Mouse (Mus musculus): ENCODE measurements at regions not wholly inside any gene's neighbourhood (a gene's known extent, or its start where the extent isn't known, plus 50 kb on each side); places are given as distances from the start of the nearest gene placed in this dataset.

- H3K4me3 ChIP-seq = no peak overlapping the region
- H3K4me1 ChIP-seq = 0 out of 2 replicates have a peak, but pooled peaks cover 4% of the 10 kb centered on the region
- H3K27me3 ChIP-seq (ENCODE audit: poor library complexity, severe bottlenecking) = no peaks in the 10 kb centered on the region
- H3K36me3 ChIP-seq (replicated peaks) = no peaks in the 10 kb centered on the region
- WGBS = 68% methylated on average over 2 of the region's 2 CpGs
- DNase-seq (ENCODE audit: extremely low spot score, low spot score) = no peak
- no peak overlapping the region for H3K27ac ChIP-seq
- no peaks in the 10 kb centered on the region for H3K9me3 ChIP-seq
Observed at GRCm38 (mm10) chr14:103404611-103405010, 58.0 kb upstream of the Mycbp2 start.

GRCm38 (mm10) chr14:103403054-103403453, 56.4 kb upstream of the Mycbp2 start:
- no peaks in the 10 kb centered on the region for H3K27me3 ChIP-seq (ENCODE audit: poor library complexity, severe bottlenecking)
- no peak overlapping the region for H3K27ac ChIP-seq
- no peak for DNase-seq (ENCODE audit: extremely low spot score, low spot score)
- H3K36me3 ChIP-seq (replicated peaks) = no peaks in the 10 kb centered on the region
- H3K4me1 ChIP-seq = 0 out of 2 replicates have a peak, but pooled peaks cover 4% of the 10 kb centered on the region
- no peaks in the 10 kb centered on the region for H3K9me3 ChIP-seq
- H3K4me3 ChIP-seq = no peak overlapping the region
- 73% methylated on average over 3 of the region's 3 CpGs for WGBS

GRCm38 (mm10) chr14:103401983-103402382, 55.4 kb upstream of the Mycbp2 start:
- Histone ChIP-seq H3K4me1 (0 out of 2 replicates have a peak, but pooled peaks cover 4% of the 10 kb centered on the region), H3K4me3 (no peak overlapping the region), H3K27ac (no peak overlapping the region), H3K27me3 (ENCODE audit: poor library complexity, severe bottlenecking) (no peaks in the 10 kb centered on the region), H3K36me3 (replicated peaks) (no peaks in the 10 kb centered on the region), H3K9me3 (no peaks in the 10 kb centered on the region)
- no peak for DNase-seq (ENCODE audit: extremely low spot score, low spot score)
- WGBS = 86% methylated on average over 2 of the region's 2 CpGs

- H3K4me1 ChIP-seq = 0 out of 2 replicates have a peak, but pooled peaks cover 4% of the 10 kb centered on the region
- no peaks in the 10 kb centered on the region for H3K27me3 ChIP-seq (ENCODE audit: poor library complexity, severe bottlenecking)
- no peaks in the 10 kb centered on the region for H3K9me3 ChIP-seq
- no peaks in the 10 kb centered on the region for H3K36me3 ChIP-seq (replicated peaks)
- DNase-seq (ENCODE audit: extremely low spot score, low spot score) = no peak
- H3K4me3 ChIP-seq = no peak overlapping the region
- no peak overlapping the region for H3K27ac ChIP-seq
- 89% methylated on average over 2 of the region's 2 CpGs for WGBS
Observed at GRCm38 (mm10) chr14:103401280-103401679, 54.7 kb upstream of the Mycbp2 start.

GRCm38 (mm10) chr14:103398401-103398800, 51.8 kb upstream of the Mycbp2 start:
- Histone ChIP-seq H3K4me1 (no peaks in the 10 kb centered on the region), H3K27ac (no peak overlapping the region), H3K9me3 (no peaks in the 10 kb centered on the region), H3K27me3 (ENCODE audit: poor library complexity, severe bottlenecking) (no peaks in the 10 kb centered on the region), H3K4me3 (no peak overlapping the region), H3K36me3 (replicated peaks) (no peaks in the 10 kb centered on the region)
- no peak for DNase-seq (ENCODE audit: extremely low spot score, low spot score)
- WGBS = 69% methylated on average over 1 of the region's 1 CpGs
